Mouse (Mus musculus): ENCODE results near the gene Ntrk2. TPM values are rescaled to one million over a fixed set of nuclear protein-coding genes. Genes with fewer than 3 reads are reported as not detected.

Ntrk2 gene
- polyA plus RNA-seq (2017; shearing (Covaris generic)), result not detected

GRCm38 (mm10) chr13:58806397-58806892, at the start of gene Ntrk2:
Gene Ntrk2, plus strand, starts transcription at chr13:58806569.

Other genes starting within 250 kb of the Ntrk2 start
- gene Slc28a3, start 195.7 kb upstream of the Ntrk2 start, polyA plus RNA-seq (2017; shearing (Covaris generic)), result 0.14 TPM

Data from CD4-positive, CD25-positive, alpha-beta regulatory T cell (primary cell).